Mouse (Mus musculus): ENCODE data around the gene Nppb.

DNA sequence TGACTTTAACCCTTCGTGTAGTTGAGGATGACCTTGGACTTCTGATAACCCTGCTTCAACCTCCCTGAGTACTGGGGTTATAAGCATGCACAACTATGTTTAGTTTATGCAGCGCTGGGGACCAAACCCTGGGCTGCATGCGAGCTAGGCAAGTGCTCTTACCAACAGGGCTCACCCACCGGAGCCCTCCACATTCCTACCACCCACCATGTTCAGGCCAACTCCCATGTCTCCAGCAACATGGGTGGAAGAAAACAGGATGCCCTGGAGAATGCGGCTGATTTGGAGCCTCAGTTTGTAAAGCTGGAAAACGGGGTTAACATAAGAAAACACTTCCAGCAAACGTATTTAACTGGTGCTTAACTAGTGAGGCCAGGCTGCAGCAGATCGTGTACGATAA, 49.7 kb upstream of the Nppb start:
- TF ChIP-seq CTCF (IDR thresholded peaks at IDR 0.05; ENCODE audit: insufficient read depth, low read length) (no peak), POLR2A (IDR thresholded peaks at IDR 0.05; ENCODE audit: borderline replicate concordance, extremely low read depth, low read depth, low read length) (no peak)

Measured in lung, adult 2 months (tissue).